Mouse (Mus musculus): Measurements from ENCODE around the gene Edem2. TPM values are rescaled to one million over a fixed set of nuclear protein-coding genes. Genes with fewer than 3 reads are reported as not detected.

The Edem2 gene
- total RNA-seq, 2 experiments from 2014 or later = 7.8 to 9.5 TPM

- intact Hi-C loops (cut with DNase I) = no loop called here
- DNase-seq = no peak
Measured at GRCm38 (mm10) chr2:155652618-155653017, 76.7 kb downstream of the Edem2 start.

Other genes with a start within 250 kb of the Edem2 start
- 10 to 100 TPM; 34.1 to 34.2 TPM for gene Acss2, start 211.5 kb downstream of the Edem2 start, total RNA-seq (2021)
- gene Ggt7, start 211.2 kb downstream of the Edem2 start, total RNA-seq (2021) = under 1 TPM; 0.74 to 0.78 TPM
- 10 to 100 TPM; 14.5 to 15.9 TPM for gene Gss, start 136.7 kb downstream of the Edem2 start, total RNA-seq (2021)
- 10 to 100 TPM; 31.7 to 37.8 TPM for gene Myh7b, start 118.3 kb downstream of the Edem2 start, total RNA-seq (2021)
- gene Trpc4ap, start 37.1 kb downstream of the Edem2 start, total RNA-seq (2021) = 10 to 100 TPM; 81.3 to 82.5 TPM
- not detected for gene Gm17581, start 6.4 kb upstream of the Edem2 start, total RNA-seq (2021)
- 1 to 10 TPM; 4.8 to 6.1 TPM for gene Procr, start 21.6 kb upstream of the Edem2 start, total RNA-seq (2021)
- gene Mmp24, start 45.9 kb upstream of the Edem2 start, total RNA-seq (2021) = under 1 TPM in 1 of 2 experiments, not detected in 1; 0.07 TPM
- 10 to 100 TPM; 19.1 to 19.3 TPM for gene BC029722, start 90.0 kb upstream of the Edem2 start, total RNA-seq (2021)
- gene Eif6, start 97.5 kb upstream of the Edem2 start, total RNA-seq (2021) = 10 to 100 TPM; 54.3 to 69.8 TPM
- gene Fam83c, start 105.4 kb upstream of the Edem2 start, total RNA-seq (2021) = not detected
- 100 to 1,000 TPM; 186 to 221 TPM for gene Uqcc1, start 200.8 kb upstream of the Edem2 start, total RNA-seq (2021)
- not detected for gene Gm15557, start 211.3 kb upstream of the Edem2 start, total RNA-seq (2021)
- gene Gdf5, start 215.9 kb upstream of the Edem2 start, total RNA-seq (2021) = not detected
- gene Cep250, start 227.0 kb upstream of the Edem2 start, total RNA-seq (2021) = 1 to 10 TPM; 6.7 to 9.1 TPM

All from heart, postnatal 14 days (tissue).